Mouse (Mus musculus): ENCODE measurements at regions not wholly inside any gene's neighbourhood (a gene's known extent, or its start where the extent isn't known, plus 50 kb on each side); places are given as distances from the start of the nearest gene placed in this dataset.
A peak's percentile ranks its signal among the peaks of the same experiment; 100 is the strongest.

DNA sequence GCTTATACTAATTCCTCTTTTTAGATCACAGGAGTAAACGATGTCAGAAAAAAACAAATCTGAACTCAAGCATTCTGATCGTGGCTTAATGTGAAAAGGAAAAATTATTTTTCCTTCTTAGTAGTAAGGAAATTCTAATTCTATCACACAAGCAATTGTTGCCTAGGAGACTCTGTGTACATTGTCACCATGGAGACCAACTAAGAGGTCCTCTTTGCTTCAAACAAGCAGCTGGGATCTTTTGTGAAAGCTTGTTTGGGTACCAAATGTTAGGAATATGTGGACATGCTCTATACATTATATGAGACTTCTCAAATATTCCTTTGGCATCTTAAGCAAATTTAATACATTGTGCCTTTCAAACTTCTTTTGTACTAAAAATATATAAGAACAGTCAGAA is 345.9 kb upstream of the Atp10a start:
- DNase-seq (ENCODE audit: low spot score) (no peak), ATAC-seq (ENCODE audit: low FRiP score) (no peak)
- no peak overlapping the region for H3K4me2 ChIP-seq (replicated peaks)
- H3K9me3 ChIP-seq (ENCODE audit: control insufficient read depth, low read length): no peaks in the 10 kb centered on the region
- 54% methylated on average over 2 of the region's 2 CpGs for WGBS
- H3K9ac ChIP-seq: no peak overlapping the region
- no peaks in the 10 kb centered on the region for H3K4me1 ChIP-seq (replicated peaks; ENCODE audit: control insufficient read depth, insufficient read depth, low read length)
- no peak overlapping the region for H3K4me3 ChIP-seq (replicated peaks; ENCODE audit: low read length)
- H3K27me3 ChIP-seq (ENCODE audit: control insufficient read depth, insufficient read depth, low read length): no peaks in the 10 kb centered on the region
- H3K36me3 ChIP-seq (replicated peaks; ENCODE audit: control insufficient read depth, insufficient read depth): no peaks in the 10 kb centered on the region
- H3K27ac ChIP-seq: no peak overlapping the region

DNA sequence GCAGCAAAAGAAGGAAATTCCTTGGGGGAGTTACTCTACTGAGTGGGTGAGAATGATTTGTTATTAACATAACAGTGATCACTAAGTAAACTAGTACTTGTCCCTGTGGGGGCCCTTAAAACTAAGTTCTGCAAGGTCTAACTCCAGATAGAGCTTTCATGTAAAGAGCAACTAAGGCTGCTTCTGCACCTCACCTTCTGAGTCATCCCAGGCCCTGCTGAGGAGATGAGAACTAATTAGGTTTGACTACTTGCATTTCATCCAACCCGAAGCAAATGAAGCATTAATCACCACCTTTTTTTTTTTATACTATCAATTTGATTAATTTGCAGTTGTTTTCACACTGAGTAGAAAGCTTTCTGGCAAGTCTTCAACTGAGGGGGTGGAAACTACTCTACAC is 333.6 kb upstream of the Atp10a start:
- Histone ChIP-seq H3K27me3 (ENCODE audit: control insufficient read depth, insufficient read depth, low read length) (no peaks in the 10 kb centered on the region), H3K4me3 (replicated peaks; ENCODE audit: low read length) (no peak overlapping the region), H3K36me3 (replicated peaks; ENCODE audit: control insufficient read depth, insufficient read depth) (no peaks in the 10 kb centered on the region), H3K9me3 (ENCODE audit: control insufficient read depth, low read length) (no peaks in the 10 kb centered on the region), H3K4me2 (replicated peaks) (no peak overlapping the region), H3K9ac (no peak overlapping the region), H3K4me1 (replicated peaks; ENCODE audit: control insufficient read depth, insufficient read depth, low read length) (no peaks in the 10 kb centered on the region), H3K27ac (no peak overlapping the region)
- DNase-seq (ENCODE audit: low spot score) (no peak), ATAC-seq (ENCODE audit: low FRiP score) (no peak)
- 58% methylated on average over 1 of the region's 1 CpGs for WGBS

DNA sequence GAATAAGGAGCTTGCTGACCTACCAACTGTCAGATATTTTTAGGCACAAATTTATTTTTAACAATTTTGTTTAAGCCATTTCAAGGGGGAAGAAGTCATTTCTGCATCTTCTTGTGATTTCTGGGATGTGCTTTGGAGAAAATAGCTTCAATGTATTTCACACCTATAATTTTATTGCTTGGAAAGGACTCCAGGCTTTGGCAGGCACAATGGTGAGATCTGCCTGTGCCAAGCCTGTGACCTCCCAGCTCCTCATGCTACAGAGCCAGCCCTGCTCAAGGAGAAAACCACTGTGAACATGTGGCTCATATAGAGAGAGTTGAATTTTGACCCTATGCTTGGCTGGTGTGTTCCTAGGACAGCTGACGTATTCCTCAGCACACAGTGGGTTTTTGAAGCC is 288.6 kb upstream of the Atp10a start:
- H3K4me2 ChIP-seq (replicated peaks): no peak overlapping the region
- H3K4me3 ChIP-seq (replicated peaks; ENCODE audit: low read length): no peak overlapping the region
- 80% methylated on average over 1 of the region's 1 CpGs for WGBS
- H3K9me3 ChIP-seq (ENCODE audit: control insufficient read depth, low read length): no peaks in the 10 kb centered on the region
- H3K36me3 ChIP-seq (replicated peaks; ENCODE audit: control insufficient read depth, insufficient read depth): no peaks in the 10 kb centered on the region
- ATAC-seq (ENCODE audit: low FRiP score) (no peak), DNase-seq (ENCODE audit: low spot score) (no peak)
- H3K27ac ChIP-seq: no peak overlapping the region
- no peaks in the 10 kb centered on the region for H3K4me1 ChIP-seq (replicated peaks; ENCODE audit: control insufficient read depth, insufficient read depth, low read length)
- no peaks in the 10 kb centered on the region for H3K27me3 ChIP-seq (ENCODE audit: control insufficient read depth, insufficient read depth, low read length)
- no peak overlapping the region for H3K9ac ChIP-seq

DNA sequence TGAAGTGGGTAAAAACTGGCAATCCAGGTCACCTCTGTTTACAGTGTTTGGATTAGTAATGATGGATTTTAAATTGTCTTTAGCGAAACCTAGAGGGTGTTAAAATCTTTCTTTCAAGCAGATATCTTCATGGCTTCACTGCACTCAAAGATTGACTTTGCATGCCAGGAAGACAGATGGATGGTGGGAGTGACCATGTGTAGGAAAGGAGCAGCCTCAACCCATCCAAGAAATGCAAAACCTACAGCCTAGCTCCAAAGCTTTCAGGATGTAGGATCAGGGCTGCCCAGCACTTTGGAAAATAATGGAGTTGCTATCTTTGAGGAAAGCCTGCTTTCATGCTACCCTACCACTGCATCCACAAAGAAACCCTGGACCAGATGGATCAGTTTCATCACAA is 272.6 kb upstream of the Atp10a start:
- WGBS: 85% methylated on average over 1 of the region's 1 CpGs
- DNase-seq (ENCODE audit: low spot score): no peak
- Histone ChIP-seq H3K4me3 (replicated peaks; ENCODE audit: low read length) (no peak overlapping the region), H3K4me2 (replicated peaks) (no peak overlapping the region), H3K9me3 (ENCODE audit: control insufficient read depth, low read length) (no peaks in the 10 kb centered on the region), H3K27ac (no peak overlapping the region), H3K4me1 (replicated peaks; ENCODE audit: control insufficient read depth, insufficient read depth, low read length) (no peaks in the 10 kb centered on the region), H3K36me3 (replicated peaks; ENCODE audit: control insufficient read depth, insufficient read depth) (no peaks in the 10 kb centered on the region), H3K9ac (no peak overlapping the region), H3K27me3 (ENCODE audit: control insufficient read depth, insufficient read depth, low read length) (no peaks in the 10 kb centered on the region)
- no peak for ATAC-seq (ENCODE audit: low FRiP score)

DNA sequence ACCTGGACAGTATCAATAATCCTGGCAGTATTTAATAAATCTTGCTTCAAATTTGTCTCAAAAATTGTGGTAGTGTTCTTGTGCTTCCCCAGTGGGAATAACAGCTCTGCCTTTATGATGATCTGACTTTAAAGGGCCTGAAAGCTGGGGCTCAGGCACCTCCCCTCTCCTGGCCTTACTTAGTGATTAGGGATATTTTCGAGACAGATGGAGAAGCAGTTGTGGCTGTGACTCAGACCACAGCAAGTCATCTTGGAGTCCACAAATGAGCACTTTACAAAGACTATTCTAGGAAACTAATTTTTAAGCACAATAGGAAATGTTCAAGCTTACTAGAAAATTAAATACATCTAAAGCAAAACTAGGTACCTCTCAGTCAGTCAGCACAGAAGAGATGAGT is 267.6 kb upstream of the Atp10a start:
- DNase-seq (ENCODE audit: low spot score) (no peak), ATAC-seq (ENCODE audit: low FRiP score) (no peak)
- H3K4me1 ChIP-seq (replicated peaks; ENCODE audit: control insufficient read depth, insufficient read depth, low read length): no peaks in the 10 kb centered on the region
- no peaks in the 10 kb centered on the region for H3K27me3 ChIP-seq (ENCODE audit: control insufficient read depth, insufficient read depth, low read length)
- H3K4me2 ChIP-seq (replicated peaks): no peak overlapping the region
- H3K9me3 ChIP-seq (ENCODE audit: control insufficient read depth, low read length): no peaks in the 10 kb centered on the region
- 79% methylated on average over 1 of the region's 1 CpGs for WGBS
- no peak overlapping the region for H3K27ac ChIP-seq
- H3K4me3 ChIP-seq (replicated peaks; ENCODE audit: low read length): no peak overlapping the region
- no peaks in the 10 kb centered on the region for H3K36me3 ChIP-seq (replicated peaks; ENCODE audit: control insufficient read depth, insufficient read depth)
- no peak overlapping the region for H3K9ac ChIP-seq

DNA sequence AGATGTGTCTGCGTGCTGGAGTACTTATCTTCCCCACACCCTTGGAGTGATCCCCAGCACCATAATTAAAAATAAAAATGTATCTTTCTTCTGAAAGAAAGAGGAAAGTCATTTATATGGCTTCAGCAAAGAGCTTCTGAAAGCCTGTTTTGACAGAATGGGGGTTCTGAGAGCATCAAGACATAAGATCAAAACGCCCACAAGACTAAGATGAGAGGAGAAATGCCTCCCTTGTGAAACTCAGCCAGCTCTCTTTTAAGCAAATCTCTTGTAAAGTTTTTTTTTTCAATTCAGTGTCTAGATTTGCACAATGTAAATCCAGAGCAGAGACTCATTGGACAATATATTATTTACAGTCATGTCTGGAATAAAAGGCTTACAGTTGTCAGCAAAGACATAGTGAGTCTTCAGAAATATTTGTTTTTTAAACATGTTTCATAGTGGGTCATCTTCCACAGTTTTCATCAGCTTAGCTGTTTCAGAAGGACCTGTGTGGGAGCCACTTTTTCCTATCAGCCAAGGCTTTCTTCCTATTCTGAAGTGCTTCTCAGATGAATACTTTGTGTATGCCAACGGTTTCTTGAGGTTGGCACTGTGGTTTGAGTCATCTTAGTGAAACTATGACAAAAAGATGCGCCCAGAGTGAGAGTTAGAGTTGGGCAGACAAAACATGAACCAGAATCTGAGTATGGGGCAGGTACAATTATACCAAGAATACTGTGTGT is 263.4 kb upstream of the Atp10a start:
- H3K27me3 ChIP-seq (ENCODE audit: control insufficient read depth, insufficient read depth, low read length): no peaks in the 10 kb centered on the region
- 86% methylated on average over 4 of the region's 4 CpGs for WGBS
- H3K36me3 ChIP-seq (replicated peaks; ENCODE audit: control insufficient read depth, insufficient read depth): no peaks in the 10 kb centered on the region
- no peak for DNase-seq (ENCODE audit: low spot score)
- H3K9me3 ChIP-seq (ENCODE audit: control insufficient read depth, low read length): no peaks in the 10 kb centered on the region
- peaks cover 2% of the 10 kb centered on the region for H3K4me1 ChIP-seq (replicated peaks; ENCODE audit: control insufficient read depth, insufficient read depth, low read length)
- H3K9ac ChIP-seq: no peak overlapping the region
- H3K4me3 ChIP-seq (replicated peaks; ENCODE audit: low read length): no peak overlapping the region
- ATAC-seq (ENCODE audit: low FRiP score): no peak
- H3K27ac ChIP-seq: no peak overlapping the region
- H3K4me2 ChIP-seq (replicated peaks): no peak overlapping the region

DNA sequence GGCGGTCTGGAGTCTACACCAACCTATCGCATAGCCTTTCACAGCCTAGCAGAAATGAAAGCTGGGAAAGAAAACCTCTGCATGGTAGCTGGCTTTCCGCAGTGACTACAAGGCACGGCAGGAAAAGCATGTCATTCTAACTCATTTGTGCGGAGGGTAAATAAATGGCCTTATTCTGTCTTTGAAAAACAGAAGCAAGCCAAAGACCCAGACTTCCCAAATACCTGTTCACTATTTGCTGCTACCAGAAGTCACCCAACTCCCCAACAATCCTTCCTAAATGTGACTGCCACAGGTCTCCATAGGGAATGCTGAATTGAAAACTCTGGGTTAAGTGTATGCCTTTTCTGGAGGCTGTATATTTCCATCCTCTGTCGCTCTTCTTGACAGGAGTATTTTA is 258.0 kb upstream of the Atp10a start:
- DNase-seq (ENCODE audit: low spot score) (peak; percentile 41), ATAC-seq (ENCODE audit: low FRiP score) (no peak)
- 7% methylated on average over 6 of the region's 6 CpGs for whole genome bisulfite sequencing

DNA sequence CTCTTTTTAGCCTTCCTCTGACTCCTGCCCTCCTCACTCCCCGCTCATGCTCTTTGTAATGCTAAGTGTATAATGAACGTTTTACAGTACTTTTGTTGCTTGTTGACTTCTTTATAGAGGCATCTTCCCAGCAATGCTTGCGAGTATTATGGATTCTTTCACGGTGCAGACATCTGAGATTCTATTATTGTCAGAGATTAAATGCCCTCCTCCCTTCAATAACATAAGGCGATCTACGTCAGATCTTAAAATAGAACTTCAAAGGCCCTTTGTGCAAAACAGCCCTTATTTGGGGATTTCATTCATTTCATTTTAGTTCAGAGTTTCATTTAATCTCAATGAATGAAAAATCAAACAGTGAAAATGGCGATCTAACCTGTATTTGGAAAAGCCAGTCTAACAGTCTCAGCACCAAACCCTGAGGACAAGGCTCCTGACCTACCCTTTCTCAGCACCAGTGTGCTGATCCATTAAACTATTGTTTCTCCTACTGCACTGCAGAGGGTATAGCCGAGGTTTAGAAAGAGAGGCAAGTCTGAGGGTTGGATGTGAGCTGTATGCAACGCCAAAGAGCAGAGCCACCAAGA is 257.3 kb upstream of the Atp10a start:
- Histone ChIP-seq H3K4me1 (replicated peaks; ENCODE audit: control insufficient read depth, insufficient read depth, low read length) (peaks cover 16% of the 10 kb centered on the region), H3K9me3 (ENCODE audit: control insufficient read depth, low read length) (no peaks in the 10 kb centered on the region), H3K4me2 (replicated peaks) (peak overlapping the region; percentile 69), H3K9ac (peak overlapping the region; percentile 80), H3K27ac (peak overlapping the region; percentile 100), H3K4me3 (replicated peaks; ENCODE audit: low read length) (peak overlapping the region; percentile 52), H3K36me3 (replicated peaks; ENCODE audit: control insufficient read depth, insufficient read depth) (no peaks in the 10 kb centered on the region), H3K27me3 (ENCODE audit: control insufficient read depth, insufficient read depth, low read length) (no peaks in the 10 kb centered on the region)
- peak; percentile 43 for ATAC-seq (ENCODE audit: low FRiP score)
- WGBS: under 1% methylated on average over 9 of the region's 9 CpGs
- DNase-seq (ENCODE audit: low spot score): no peak

More for the DNA sequence above, 258.0 kb upstream of the Atp10a start:
- peak overlapping the region; percentile 100 for H3K27ac ChIP-seq
- H3K36me3 ChIP-seq (replicated peaks; ENCODE audit: control insufficient read depth, insufficient read depth): no peaks in the 10 kb centered on the region
- peak overlapping the region; percentile 52 for H3K4me3 ChIP-seq (replicated peaks; ENCODE audit: low read length)
- peak overlapping the region; percentile 69 for H3K4me2 ChIP-seq (replicated peaks)
- H3K27me3 ChIP-seq (ENCODE audit: control insufficient read depth, insufficient read depth, low read length): no peaks in the 10 kb centered on the region
- peaks cover 16% of the 10 kb centered on the region for H3K4me1 ChIP-seq (replicated peaks; ENCODE audit: control insufficient read depth, insufficient read depth, low read length)
- H3K9ac ChIP-seq: peak overlapping the region; percentile 80
- H3K9me3 ChIP-seq (ENCODE audit: control insufficient read depth, low read length): no peaks in the 10 kb centered on the region

DNA sequence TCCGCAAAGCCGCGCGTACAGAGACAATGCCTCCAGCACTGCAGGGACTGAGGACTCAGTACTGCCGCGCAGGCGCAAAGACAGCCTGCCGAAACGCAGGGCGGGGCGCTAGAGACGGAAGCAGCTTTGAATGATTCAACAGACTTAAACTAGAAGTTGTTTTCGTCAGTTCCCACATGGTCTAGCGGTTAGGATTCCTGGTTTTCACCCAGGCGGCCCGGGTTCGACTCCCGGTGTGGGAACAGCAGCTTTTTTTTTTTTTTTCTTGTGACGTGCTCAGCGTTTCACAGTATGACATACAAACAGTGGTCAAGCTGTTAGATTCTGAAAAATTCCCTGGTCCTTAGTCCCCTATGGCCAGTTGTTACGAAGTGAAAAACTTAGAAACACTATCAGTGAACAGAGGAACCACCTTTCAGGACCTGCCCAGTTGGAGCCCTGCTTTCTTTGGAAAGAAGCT is 256.8 kb upstream of the Atp10a start:
- H3K9me3 ChIP-seq (ENCODE audit: control insufficient read depth, low read length): no peaks in the 10 kb centered on the region
- DNase-seq (ENCODE audit: low spot score) (peak; percentile 100), ATAC-seq (ENCODE audit: low FRiP score) (peak; percentile 99)
- H3K27me3 ChIP-seq (ENCODE audit: control insufficient read depth, insufficient read depth, low read length): no peaks in the 10 kb centered on the region
- H3K4me2 ChIP-seq (replicated peaks): peak overlapping the region; percentile 69
- H3K27ac ChIP-seq: peak overlapping the region; percentile 100
- no peaks in the 10 kb centered on the region for H3K36me3 ChIP-seq (replicated peaks; ENCODE audit: control insufficient read depth, insufficient read depth)
- H3K4me1 ChIP-seq (replicated peaks; ENCODE audit: control insufficient read depth, insufficient read depth, low read length): peaks cover 16% of the 10 kb centered on the region
- under 1% methylated on average over 21 of the region's 21 CpGs for WGBS
- peak overlapping the region; percentile 80 for H3K9ac ChIP-seq
- H3K4me3 ChIP-seq (replicated peaks; ENCODE audit: low read length): peak overlapping the region; percentile 52

Data from hindbrain, embryonic 14.5 days (tissue).